Mouse (Mus musculus) lung, postnatal 0 days (tissue): ENCODE results near the gene Hist2h2bb. TPM values are rescaled to one million over a fixed set of nuclear protein-coding genes. Genes with fewer than 3 reads are reported as not detected.

ENCODE experiments used
- ATAC-seq: fragments of 200-750 bp; cut with Nextera tagmentation; 2 replicates; pipeline ENCODE4 v1.8.0; 2017; ENCODE audit warnings: moderate library complexity
- DNase-seq: peaks from one replicate; pipeline ENCODE4 v3.0.0-alpha.2; 2016; ENCODE audit warnings: low spot score
- H3K27ac ChIP-seq: fragments of 300-500 bp; sonication (generic); 2 replicates; pipeline ENCODE4 v1.5.1; 2014; ENCODE audit warnings: antibody characterized with exemption, mild to moderate bottlenecking, low read length, mixed read lengths
- H3K27me3 ChIP-seq: fragments of 300-500 bp; sonication (generic); replicated peaks from 2 replicates; pipeline ENCODE4 v1.6.1; 2014; ENCODE audit warnings: low read length, mixed read lengths; ENCODE audit not compliant: insufficient read depth
- H3K36me3 ChIP-seq: fragments of 300-500 bp; sonication (generic); 2 replicates; pipeline ENCODE4 v1.6.1; 2014; ENCODE audit warnings: low read length, mixed read lengths; ENCODE audit not compliant: insufficient read depth
- H3K4me1 ChIP-seq: fragments of 300-500 bp; sonication (generic); 2 replicates; pipeline ENCODE4 v1.6.1; 2014; ENCODE audit warnings: antibody characterized with exemption, low read depth, low read length, mixed read lengths; ENCODE audit not compliant: insufficient read depth
- H3K4me2 ChIP-seq: fragments of 300-500 bp; sonication (generic); replicated peaks from 2 replicates; pipeline ENCODE4 v1.6.1; 2014; ENCODE audit warnings: low read depth, mild to moderate bottlenecking, low read length, moderate library complexity, mixed read lengths
- H3K4me3 ChIP-seq: fragments of 300-500 bp; sonication (generic); 2 replicates; pipeline ENCODE4 v1.5.1; 2014; ENCODE audit warnings: low read depth, low read length
- H3K9ac ChIP-seq: fragments of 300-500 bp; sonication (generic); replicated peaks from 2 replicates; pipeline ENCODE4 v1.6.1; 2014; ENCODE audit warnings: low read depth, mild to moderate bottlenecking
- H3K9me3 ChIP-seq: fragments of 300-500 bp; sonication (generic); 2 replicates; pipeline ENCODE4 v1.6.1; 2016; ENCODE audit warnings: low read length, mixed read lengths
- CTCF ChIP-seq: IDR thresholded peaks from 2 replicates; pipeline ENCODE4 v1.5.1; 2016; ENCODE audit warnings: antibody characterized with exemption, mild to moderate bottlenecking
- EP300 ChIP-seq: IDR thresholded peaks from 2 replicates; pipeline ENCODE4 v1.6.1; 2016; ENCODE audit warnings: antibody characterized with exemption, mild to moderate bottlenecking, control low read depth
- WGBS: fragments of 180-500 bp; shearing (Covaris S2); extraction: QIAGEN DNeasy Blood & Tissue Kit; methylation state at CpG from one replicate; pipeline ENCODE4 v1.1.7; 2014; 5-methylcytosine and 5-hydroxymethylcytosine counted together
- polyA plus RNA-seq: library from polyadenylated mRNA; unstranded; fragments of >200 nt; fragmentation: Nextera tagmentation; extraction: Ambion mirVana; gene quantifications from 2 replicates; pipeline ENCODE4 v1.2.1, GENCODE M21; 2015

The Hist2h2bb gene
- polyA plus RNA-seq, 1 experiment from 2014 or later = 2.9 TPM

- peak; percentile 74 for DNase-seq
Observed at GRCm38 (mm10) chr3:96257190-96257589, 12.4 kb upstream of the Hist2h2bb start.

GRCm38 (mm10) chr3:96260220-96260619 is 9.3 kb upstream of the Hist2h2bb start:
- Histone ChIP-seq H3K4me2 (no peak overlapping the region), H3K4me1 (peaks cover 6% of the 10 kb centered on the region; the same call in 1 of the 2 replicates), H3K9me3 (no peaks in the 10 kb centered on the region), H3K9ac (no peak overlapping the region), H3K27me3 (peaks cover 10% of the 10 kb centered on the region; the same call in 1 of the 2 replicates), H3K4me3 (no peak overlapping the region), H3K36me3 (no peaks in the 10 kb centered on the region), H3K27ac (no peak overlapping the region)
- ATAC-seq = no peak
- no peak for DNase-seq
- TF ChIP-seq CTCF (no peak), EP300 (no peak)
- 85% methylated on average over 5 of the region's 5 CpGs for WGBS

More at GRCm38 (mm10) chr3:96257190-96257589, 12.4 kb upstream of the Hist2h2bb start:
- WGBS = 58% methylated on average over 3 of the region's 3 CpGs
- peak; percentile 46 for ATAC-seq
- H3K4me1 ChIP-seq = peaks cover 5% of the 10 kb centered on the region; the same call in 1 of the 2 replicates
- H3K4me3 ChIP-seq = no peak overlapping the region
- no peaks in the 10 kb centered on the region for H3K36me3 ChIP-seq
- no peak for TF ChIP-seq EP300
- TF ChIP-seq CTCF = no peak
- H3K27ac ChIP-seq = no peak overlapping the region
- H3K9ac ChIP-seq = no peak overlapping the region
- H3K27me3 ChIP-seq = peaks cover 13% of the 10 kb centered on the region
- no peaks in the 10 kb centered on the region for H3K9me3 ChIP-seq
- no peak overlapping the region for H3K4me2 ChIP-seq

GRCm38 (mm10) chr3:96261623-96262022 is 7.9 kb upstream of the Hist2h2bb start:
- Histone ChIP-seq H3K4me2 (peak overlapping the region; percentile 62), H3K4me1 (peaks cover 6% of the 10 kb centered on the region; the same call in 1 of the 2 replicates), H3K9me3 (no peaks in the 10 kb centered on the region), H3K27ac (peak overlapping the region; percentile 92), H3K36me3 (no peaks in the 10 kb centered on the region), H3K27me3 (peaks cover 10% of the 10 kb centered on the region; the same call in 1 of the 2 replicates), H3K4me3 (peak overlapping the region; percentile 56; the same call in 1 of the 2 replicates), H3K9ac (no peak overlapping the region)
- ATAC-seq = no peak
- TF ChIP-seq EP300 (no peak), CTCF (peak; percentile 42)
- 51% methylated on average over 3 of the region's 3 CpGs for WGBS
- no peak for DNase-seq

DNA sequence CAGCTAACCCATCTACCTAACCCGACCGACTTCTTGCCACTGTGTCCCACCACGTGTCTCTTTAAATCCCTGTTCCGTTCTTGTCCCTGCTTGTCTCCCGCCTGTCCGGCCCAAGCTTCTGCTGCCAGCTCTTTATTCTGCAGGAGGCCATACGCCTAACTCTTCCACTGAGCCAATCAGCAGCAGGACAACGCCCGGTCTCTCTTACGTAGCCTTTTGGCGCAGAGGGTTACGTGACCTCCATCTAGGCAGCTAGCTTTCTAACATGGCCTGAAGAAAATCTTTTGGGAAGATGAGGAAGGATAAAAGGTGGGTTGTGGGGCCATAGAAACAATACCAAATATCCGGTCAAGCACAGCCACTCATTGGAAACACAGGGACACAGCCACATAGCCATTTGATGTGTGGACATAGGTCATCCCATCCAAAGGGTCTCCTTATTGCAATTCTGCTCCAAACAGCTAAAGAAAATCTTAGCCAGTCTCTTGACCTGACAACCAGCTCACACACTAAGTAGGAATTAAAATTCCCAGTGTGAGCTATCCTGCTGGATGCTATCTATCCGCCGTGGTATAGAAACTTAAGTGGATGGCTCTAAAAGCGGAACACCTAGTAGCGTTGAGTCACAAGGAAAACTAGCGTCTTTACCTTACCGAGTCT is 7.2 kb upstream of the Hist2h2bb start:
- Histone ChIP-seq H3K4me1 (peaks cover 6% of the 10 kb centered on the region; the same call in 1 of the 2 replicates), H3K36me3 (no peaks in the 10 kb centered on the region), H3K27me3 (peaks cover 10% of the 10 kb centered on the region; the same call in 1 of the 2 replicates), H3K27ac (peak overlapping the region; percentile 92), H3K9ac (peak overlapping the region; percentile 62), H3K4me2 (peak overlapping the region; percentile 62), H3K4me3 (peak overlapping the region; percentile 56), H3K9me3 (no peaks in the 10 kb centered on the region)
- ATAC-seq (peak; percentile 85), DNase-seq (peak; percentile 95)
- under 1% methylated on average over 19 of the region's 19 CpGs for WGBS
- TF ChIP-seq CTCF (0 out of 2 replicates have a peak, but pooled peaks have one; percentile 0), EP300 (no peak)

DNA sequence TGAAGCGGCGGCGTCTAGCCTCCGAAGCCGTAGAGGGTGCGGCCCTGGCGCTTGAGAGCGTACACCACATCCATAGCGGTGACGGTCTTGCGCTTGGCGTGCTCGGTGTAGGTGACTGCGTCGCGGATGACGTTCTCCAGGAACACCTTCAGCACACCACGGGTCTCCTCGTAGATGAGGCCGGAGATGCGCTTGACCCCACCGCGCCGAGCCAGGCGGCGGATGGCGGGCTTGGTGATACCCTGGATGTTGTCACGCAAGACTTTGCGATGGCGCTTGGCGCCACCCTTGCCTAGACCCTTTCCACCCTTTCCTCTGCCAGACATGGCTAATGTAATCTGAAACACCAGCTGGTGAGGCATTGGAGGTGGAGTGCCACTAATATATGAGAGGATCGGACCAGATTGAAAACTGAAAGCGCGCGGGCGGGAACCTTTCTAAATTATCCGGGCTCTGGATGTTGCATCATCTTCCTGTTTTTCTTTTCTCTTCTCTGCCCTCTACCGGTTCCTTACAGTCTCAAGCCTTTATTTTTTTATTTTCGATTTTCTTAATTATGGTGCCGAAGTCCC is 6.5 kb upstream of the Hist2h2bb start, which contains the start of gene Hist2h4:
Hist2h4 (minus strand) TSS at position 333 of the 572 bp plus-strand sequence.
- H3K4me1 ChIP-seq = peaks cover 6% of the 10 kb centered on the region; the same call in 1 of the 2 replicates
- peak; percentile 83 for ATAC-seq
- no peaks in the 10 kb centered on the region for H3K36me3 ChIP-seq
- H3K9ac ChIP-seq = peak within 1 kb of the TSS; percentile 62
- WGBS = under 1% methylated on average over 40 of the region's 40 CpGs
- H3K27me3 ChIP-seq = peaks cover 10% of the 10 kb centered on the region; the same call in 1 of the 2 replicates
- H3K4me2 ChIP-seq = peak within 1 kb of the TSS; percentile 62
- no peaks in the 10 kb centered on the region for H3K9me3 ChIP-seq
- peak; percentile 98 for DNase-seq
- H3K4me3 ChIP-seq = peak within 1 kb of the TSS; percentile 56
- peak; percentile 63 for TF ChIP-seq CTCF
- peak; percentile 94 for TF ChIP-seq EP300
- H3K27ac ChIP-seq = peak within 1 kb of the TSS; percentile 94
